Mouse (Mus musculus): ENCODE measurements around the gene Ythdf2.

DNA sequence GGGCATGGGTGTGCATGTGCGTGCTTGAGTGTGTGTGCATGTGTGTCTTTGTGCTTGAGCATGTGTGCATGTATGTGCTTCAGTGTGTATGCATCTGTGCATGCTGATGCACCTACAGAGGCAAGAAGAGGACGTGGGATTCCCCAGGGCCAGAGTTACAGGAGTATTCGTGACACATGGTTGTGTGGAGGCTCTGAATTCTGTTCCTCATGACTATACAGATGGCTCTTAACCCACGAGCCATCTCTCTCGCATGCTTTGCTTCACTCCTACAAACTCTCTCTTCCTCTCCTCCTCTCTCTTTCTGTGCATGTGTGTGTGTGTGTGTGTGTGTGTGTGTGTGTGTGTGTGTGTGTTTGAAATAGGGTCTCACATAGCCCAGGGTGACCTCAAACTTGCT, 42.3 kb downstream of the Ythdf2 start:
- TF ChIP-seq POLR2A (IDR thresholded peaks at IDR 0.05; ENCODE audit: insufficient read depth, low read depth, low read length): no peak
- no peak for TF ChIP-seq CTCF (IDR thresholded peaks at IDR 0.05)

Data from heart, adult 2 months (tissue).